Mouse (Mus musculus) lung, embryonic 14.5 days (tissue): ENCODE data around the gene Ptpn14. TPM values are rescaled to one million over a fixed set of nuclear protein-coding genes. Genes with fewer than 3 reads are reported as not detected.

Experiments used
- ATAC-seq: fragments of 200-750 bp; cut with Nextera tagmentation; 2 replicates; pipeline ENCODE4 v1.8.0; 2017; ENCODE audit warnings: mild to moderate bottlenecking, moderate TSS enrichment, moderate library complexity; ENCODE audit not compliant: insufficient read depth
- DNase-seq: peaks from one replicate; pipeline ENCODE4 v3.0.0-alpha.2; 2015
- H3K27ac ChIP-seq: fragments of 300-500 bp; sonication (generic); 2 replicates; pipeline ENCODE4 v1.5.1; 2014; ENCODE audit warnings: low read depth, mild to moderate bottlenecking, moderate library complexity
- H3K27me3 ChIP-seq: fragments of 300-500 bp; sonication (generic); 2 replicates; pipeline ENCODE4 v1.6.1; 2014; ENCODE audit warnings: low read length, control low read depth; ENCODE audit not compliant: insufficient read depth
- H3K36me3 ChIP-seq: fragments of 300-500 bp; sonication (generic); 2 replicates; pipeline ENCODE4 v1.6.1; 2014; ENCODE audit warnings: control low read depth; ENCODE audit not compliant: insufficient read depth
- H3K4me1 ChIP-seq: fragments of 300-500 bp; sonication (generic); 2 replicates; pipeline ENCODE4 v1.6.1; 2014; ENCODE audit warnings: antibody characterized with exemption, control low read depth; ENCODE audit not compliant: insufficient read depth
- H3K4me2 ChIP-seq: fragments of 300-500 bp; sonication (generic); 2 replicates; pipeline ENCODE4 v1.6.1; 2014; ENCODE audit warnings: mild to moderate bottlenecking
- H3K4me3 ChIP-seq: fragments of 300-500 bp; sonication (generic); 2 replicates; pipeline ENCODE4 v1.5.1; 2014; ENCODE audit warnings: low read depth, low read length
- H3K9ac ChIP-seq: fragments of 300-500 bp; sonication (generic); 2 replicates; pipeline ENCODE4 v1.6.1; 2014
- H3K9me3 ChIP-seq: fragments of 300-500 bp; sonication (generic); 2 replicates; pipeline ENCODE4 v1.6.1; 2016; ENCODE audit warnings: low read depth, low read length, control low read depth
- CTCF ChIP-seq: IDR thresholded peaks from 2 replicates; pipeline ENCODE4 v1.5.1; 2016; ENCODE audit warnings: antibody characterized with exemption, low read depth
- WGBS: fragments of 180-500 bp; shearing (Covaris S2); extraction: QIAGEN DNeasy Blood & Tissue Kit; methylation state at CpG from one replicate; pipeline ENCODE4 v1.1.7; 2014; 5-methylcytosine and 5-hydroxymethylcytosine counted together
- polyA plus RNA-seq: library from polyadenylated mRNA; unstranded; fragments of >200 nt; fragmentation: Nextera tagmentation; extraction: Ambion mirVana; gene quantifications from 2 replicates; pipeline ENCODE4 v1.2.1, GENCODE M21; 2014

The Ptpn14 gene
- polyA plus RNA-seq, 1 experiment from 2014 or later, result 10.3 TPM

- Histone ChIP-seq H3K9ac (no peak overlapping the region), H3K4me2 (no peak overlapping the region), H3K27me3 (no peaks in the 10 kb centered on the region), H3K4me3 (no peak overlapping the region), H3K4me1 (no peaks in the 10 kb centered on the region), H3K27ac (no peak overlapping the region), H3K9me3 (no peaks in the 10 kb centered on the region), H3K36me3 (no peaks in the 10 kb centered on the region)
- no peak for TF ChIP-seq CTCF
- DNase-seq, result no peak
- WGBS, result 91% methylated on average over 6 of the region's 6 CpGs
- ATAC-seq, result no peak
These were observed 79.9 kb downstream of the Ptpn14 start for GRCm38 (mm10) chr1:189808015-189808414.

- 76% methylated on average over 2 of the region's 2 CpGs for WGBS
- ATAC-seq, result no peak
- H3K4me3 ChIP-seq, result no peak overlapping the region
These were observed 80.4 kb downstream of the Ptpn14 start for GRCm38 (mm10) chr1:189808453-189808852.

DNA sequence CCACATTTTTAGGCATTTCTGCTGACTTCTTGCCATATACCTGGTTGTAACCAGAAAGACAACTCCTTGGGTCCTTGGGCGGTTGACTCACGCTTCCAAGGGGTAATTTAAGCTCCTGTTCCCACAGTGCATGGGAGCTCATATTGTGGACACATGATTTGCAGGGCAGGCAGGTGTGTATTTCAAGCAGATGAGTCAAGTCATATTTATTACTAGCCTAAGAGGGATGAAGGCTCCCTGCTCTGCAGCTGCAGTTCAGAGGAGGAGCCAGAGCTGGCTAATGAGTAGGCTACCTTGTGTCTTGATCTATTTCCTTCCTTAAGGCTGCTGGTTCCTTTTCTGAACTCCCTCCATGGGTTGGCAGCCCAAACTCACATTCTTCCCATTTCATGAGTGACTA lies 83.7 kb downstream of the Ptpn14 start:
- H3K9ac ChIP-seq, result no peak overlapping the region
- no peaks in the 10 kb centered on the region for H3K9me3 ChIP-seq
- no peaks in the 10 kb centered on the region for H3K27me3 ChIP-seq
- no peak overlapping the region for H3K27ac ChIP-seq
- no peak for TF ChIP-seq CTCF
- no peaks in the 10 kb centered on the region for H3K4me1 ChIP-seq
- H3K4me2 ChIP-seq, result no peak overlapping the region
- DNase-seq (no peak), ATAC-seq (no peak)
- no peak overlapping the region for H3K4me3 ChIP-seq
- 90% methylated on average over 2 of the region's 2 CpGs for WGBS
- H3K36me3 ChIP-seq, result no peaks in the 10 kb centered on the region

More at GRCm38 (mm10) chr1:189808453-189808852, 80.4 kb downstream of the Ptpn14 start:
- Histone ChIP-seq H3K4me1 (no peaks in the 10 kb centered on the region), H3K9ac (no peak overlapping the region), H3K4me2 (no peak overlapping the region), H3K36me3 (no peaks in the 10 kb centered on the region), H3K27me3 (no peaks in the 10 kb centered on the region), H3K9me3 (no peaks in the 10 kb centered on the region), H3K27ac (no peak overlapping the region)
- no peak for TF ChIP-seq CTCF
- DNase-seq, result no peak

DNA sequence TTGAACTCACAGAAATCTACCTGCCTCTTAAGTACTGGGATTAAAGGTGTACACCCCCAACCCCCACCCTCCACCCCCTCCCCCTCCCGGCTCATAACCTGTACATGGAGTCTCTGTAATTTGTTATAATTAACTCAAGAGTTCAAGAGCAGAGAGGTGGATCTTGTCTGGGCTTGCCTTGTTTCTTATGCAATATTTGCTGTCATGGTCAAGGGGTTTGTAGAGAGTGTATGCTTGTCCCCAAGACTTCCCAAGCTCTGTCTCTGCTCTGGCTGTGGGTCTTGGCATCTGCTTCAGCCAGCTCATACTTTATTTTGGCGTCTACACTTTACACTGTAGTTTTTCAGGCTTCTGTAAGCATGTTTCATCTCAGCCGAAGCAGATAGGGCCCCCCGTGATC lies 86.3 kb downstream of the Ptpn14 start:
- no peaks in the 10 kb centered on the region for H3K36me3 ChIP-seq
- 69% methylated on average over 4 of the region's 4 CpGs for WGBS
- H3K4me2 ChIP-seq, result no peak overlapping the region
- H3K27me3 ChIP-seq, result no peaks in the 10 kb centered on the region
- no peaks in the 10 kb centered on the region for H3K4me1 ChIP-seq
- no peak overlapping the region for H3K9ac ChIP-seq
- H3K4me3 ChIP-seq, result no peak overlapping the region
- TF ChIP-seq CTCF, result no peak
- no peaks in the 10 kb centered on the region for H3K9me3 ChIP-seq
- DNase-seq (no peak), ATAC-seq (no peak)
- no peak overlapping the region for H3K27ac ChIP-seq

- DNase-seq (no peak), ATAC-seq (no peak)
- Histone ChIP-seq H3K9ac (no peak overlapping the region), H3K4me1 (no peaks in the 10 kb centered on the region), H3K4me2 (no peak overlapping the region), H3K9me3 (no peaks in the 10 kb centered on the region), H3K4me3 (no peak overlapping the region), H3K27me3 (no peaks in the 10 kb centered on the region), H3K36me3 (no peaks in the 10 kb centered on the region), H3K27ac (no peak overlapping the region)
- 65% methylated on average over 8 of the region's 8 CpGs for WGBS
- no peak for TF ChIP-seq CTCF
These were observed 89.0 kb downstream of the Ptpn14 start for GRCm38 (mm10) chr1:189817089-189817488.

DNA sequence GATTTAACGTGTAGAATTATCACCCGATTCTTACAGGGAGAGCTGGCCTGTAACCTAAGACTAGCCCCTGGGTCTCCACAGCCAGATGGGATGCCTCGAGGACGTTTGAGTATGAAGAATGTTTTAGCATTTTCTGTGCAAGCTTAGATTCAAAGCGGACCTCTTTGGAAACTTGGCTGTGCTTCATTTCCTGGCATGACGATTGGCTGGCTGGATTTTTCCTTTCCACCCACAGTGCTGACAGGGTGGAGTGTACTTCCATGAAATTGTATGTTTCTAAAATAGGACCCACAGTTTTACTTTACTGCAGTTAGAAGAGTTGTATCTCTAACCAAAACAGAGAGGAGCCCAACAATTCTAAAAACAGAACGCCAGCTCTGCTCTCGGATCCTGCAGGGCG lies 89.7 kb downstream of the Ptpn14 start:
- ATAC-seq, result no peak
- peak; percentile 66 for DNase-seq
- WGBS, result 53% methylated on average over 9 of the region's 9 CpGs
- Histone ChIP-seq H3K9me3 (no peaks in the 10 kb centered on the region), H3K27me3 (no peaks in the 10 kb centered on the region), H3K4me1 (no peaks in the 10 kb centered on the region), H3K4me2 (no peak overlapping the region), H3K36me3 (no peaks in the 10 kb centered on the region), H3K27ac (peak overlapping the region; percentile 32; the same call in 1 of the 2 replicates), H3K9ac (no peak overlapping the region), H3K4me3 (no peak overlapping the region)
- TF ChIP-seq CTCF, result no peak

- Histone ChIP-seq H3K4me1 (no peaks in the 10 kb centered on the region), H3K9me3 (no peaks in the 10 kb centered on the region), H3K9ac (no peak overlapping the region), H3K4me2 (no peak overlapping the region), H3K36me3 (no peaks in the 10 kb centered on the region), H3K27ac (no peak overlapping the region), H3K4me3 (no peak overlapping the region), H3K27me3 (no peaks in the 10 kb centered on the region)
- TF ChIP-seq CTCF, result no peak
- no peak for ATAC-seq
- 36% methylated on average over 5 of the region's 5 CpGs for WGBS
- DNase-seq, result no peak
These were observed 92.0 kb downstream of the Ptpn14 start for GRCm38 (mm10) chr1:189820111-189820510.

DNA sequence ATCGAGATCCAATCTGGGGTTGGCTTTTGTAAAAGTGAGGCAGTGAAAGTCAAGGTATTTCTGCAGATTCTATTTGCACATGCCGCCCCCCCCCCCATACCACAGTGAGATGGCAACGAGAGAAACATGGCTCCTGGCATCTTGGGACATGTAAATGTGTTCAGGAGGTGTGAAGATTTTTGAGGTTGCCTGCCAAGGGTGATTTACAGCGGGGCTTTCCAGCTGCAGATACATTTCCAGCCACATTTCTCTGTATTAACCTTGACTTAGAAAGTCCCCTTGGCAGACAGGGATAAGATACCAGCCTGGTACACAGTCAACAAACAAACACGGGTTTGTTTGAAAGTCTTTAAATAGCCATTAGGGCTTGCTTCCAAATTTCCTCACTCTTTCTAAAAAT lies 96.4 kb downstream of the Ptpn14 start:
- no peak overlapping the region for H3K9ac ChIP-seq
- 71% methylated on average over 5 of the region's 5 CpGs for WGBS

More for the DNA sequence above, 96.4 kb downstream of the Ptpn14 start:
- DNase-seq (no peak), ATAC-seq (no peak)
- no peak for TF ChIP-seq CTCF
- H3K4me2 ChIP-seq, result no peak overlapping the region
- no peak overlapping the region for H3K4me3 ChIP-seq
- H3K9me3 ChIP-seq, result no peaks in the 10 kb centered on the region
- no peaks in the 10 kb centered on the region for H3K27me3 ChIP-seq
- H3K27ac ChIP-seq, result no peak overlapping the region
- H3K36me3 ChIP-seq, result peaks cover 12% of the 10 kb centered on the region; the same call in 1 of the 2 replicates
- no peaks in the 10 kb centered on the region for H3K4me1 ChIP-seq
